Mouse (Mus musculus): ENCODE data around the gene Olfr299. TPM values are rescaled to one million over a fixed set of nuclear protein-coding genes. Genes with fewer than 3 reads are reported as not detected.

Olfr299 gene
- polyA plus RNA-seq (2014; fragmentation: Nextera tagmentation; extraction: Ambion mirVana), result not detected in 2 replicates

DNA sequence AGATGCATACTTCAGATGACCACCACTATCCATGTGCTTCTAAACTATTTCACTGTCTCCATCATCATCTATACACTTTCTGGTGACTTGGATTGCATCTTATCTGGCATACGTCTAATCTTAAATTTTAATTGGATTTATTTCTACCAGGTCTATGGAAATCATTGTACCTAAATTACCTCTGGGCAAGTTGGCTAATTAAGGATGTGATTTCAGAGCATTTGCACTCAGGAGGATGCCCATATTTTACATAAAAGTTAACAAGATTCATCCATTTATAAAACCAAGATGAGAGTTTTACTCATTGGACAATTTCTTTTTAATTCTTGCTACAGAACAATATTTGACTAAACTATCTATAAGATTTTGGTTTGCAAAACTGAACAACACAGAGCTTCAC, at the start of gene Olfr299:
Gene Olfr299 (plus strand): TSS at position 301 of the 400 bp plus-strand sequence.
- no peaks in the 10 kb centered on the region for H3K27me3 ChIP-seq (replicated peaks; ENCODE audit: control insufficient read depth, insufficient read depth, low read length)
- H3K4me3 ChIP-seq (ENCODE audit: low read depth, low read length), result no peak within 1 kb of the TSS
- ATAC-seq (replicated peaks; ENCODE audit: low FRiP score), result no peak
- H3K9ac ChIP-seq (ENCODE audit: low read depth, low read length), result no peak within 1 kb of the TSS
- H3K4me2 ChIP-seq, result no peak within 1 kb of the TSS
- no peak for DNase-seq (ENCODE audit: low spot score)
- WGBS, result 83% methylated on average over 1 of the region's 1 CpGs
- H3K4me1 ChIP-seq (replicated peaks; ENCODE audit: control insufficient read depth, insufficient read depth, low read length), result no peaks in the 10 kb centered on the region
- H3K36me3 ChIP-seq (ENCODE audit: control insufficient read depth, insufficient read depth, low read length), result no peaks in the 10 kb centered on the region
- no peak within 1 kb of the TSS for H3K27ac ChIP-seq (ENCODE audit: low read depth, low read length)
- H3K9me3 ChIP-seq (ENCODE audit: control insufficient read depth, low read length), result no peaks in the 10 kb centered on the region

DNA sequence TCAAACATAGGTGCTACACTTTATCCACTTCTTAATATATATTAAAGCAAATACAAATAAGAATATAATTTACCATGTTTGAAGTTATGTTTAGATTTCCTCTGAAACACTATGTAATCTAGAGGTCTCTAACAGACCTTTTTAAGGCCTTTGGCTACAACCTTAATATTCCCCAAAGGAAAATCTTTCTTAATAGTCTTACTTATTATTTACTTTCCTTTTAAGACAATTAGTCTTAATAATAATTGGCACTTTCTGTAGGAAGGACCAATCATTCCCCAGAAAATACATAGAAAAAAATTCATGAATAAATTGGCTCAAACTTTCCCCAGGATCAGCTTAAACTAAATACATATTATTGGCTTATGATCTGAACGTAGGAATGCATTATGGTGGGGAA, 32.7 kb downstream of the Olfr299 start, which contains the start of gene Olfr298:
Gene Olfr298 (minus strand): TSS at position 101 of the 400 bp plus-strand sequence.
- Histone ChIP-seq H3K4me2 (no peak within 1 kb of the TSS), H3K4me1 (replicated peaks; ENCODE audit: control insufficient read depth, insufficient read depth, low read length) (no peaks in the 10 kb centered on the region), H3K27ac (ENCODE audit: low read depth, low read length) (no peak within 1 kb of the TSS), H3K27me3 (replicated peaks; ENCODE audit: control insufficient read depth, insufficient read depth, low read length) (no peaks in the 10 kb centered on the region), H3K9me3 (ENCODE audit: control insufficient read depth, low read length) (no peaks in the 10 kb centered on the region), H3K4me3 (ENCODE audit: low read depth, low read length) (no peak within 1 kb of the TSS), H3K9ac (ENCODE audit: low read depth, low read length) (no peak within 1 kb of the TSS), H3K36me3 (ENCODE audit: control insufficient read depth, insufficient read depth, low read length) (no peaks in the 10 kb centered on the region)
- DNase-seq (ENCODE audit: low spot score) (no peak), ATAC-seq (replicated peaks; ENCODE audit: low FRiP score) (no peak)
- WGBS, result 85% methylated on average over 1 of the region's 1 CpGs

Other genes with a start within 250 kb of the Olfr299 start
- gene Vmn2r76, start 213.6 kb upstream of the Olfr299 start, polyA plus RNA-seq (2014; fragmentation: Nextera tagmentation; extraction: Ambion mirVana), result not detected in 2 replicates
- not detected in 2 replicates for gene Olfr310, start 182.7 kb upstream of the Olfr299 start, polyA plus RNA-seq (2014; fragmentation: Nextera tagmentation; extraction: Ambion mirVana)
- gene Olfr309, start 146.2 kb upstream of the Olfr299 start, polyA plus RNA-seq (2014; fragmentation: Nextera tagmentation; extraction: Ambion mirVana), result not detected in 2 replicates
- gene Olfr308, start 134.3 kb upstream of the Olfr299 start, polyA plus RNA-seq (2014; fragmentation: Nextera tagmentation; extraction: Ambion mirVana), result not detected in 2 replicates
- not detected in 2 replicates for gene Olfr307, start 122.3 kb upstream of the Olfr299 start, polyA plus RNA-seq (2014; fragmentation: Nextera tagmentation; extraction: Ambion mirVana)
- gene Olfr305, start 93.0 kb upstream of the Olfr299 start, polyA plus RNA-seq (2014; fragmentation: Nextera tagmentation; extraction: Ambion mirVana), result not detected in 2 replicates
- gene Olfr304, start 73.3 kb upstream of the Olfr299 start, polyA plus RNA-seq (2014; fragmentation: Nextera tagmentation; extraction: Ambion mirVana), result not detected in 2 replicates
- gene Olfr303, start 62.1 kb upstream of the Olfr299 start, polyA plus RNA-seq (2014; fragmentation: Nextera tagmentation; extraction: Ambion mirVana), result not detected in 2 replicates
- not detected in 2 replicates for gene Olfr301, start 56.1 kb upstream of the Olfr299 start, polyA plus RNA-seq (2014; fragmentation: Nextera tagmentation; extraction: Ambion mirVana)
- gene Olfr298, start 32.6 kb downstream of the Olfr299 start, polyA plus RNA-seq (2014; fragmentation: Nextera tagmentation; extraction: Ambion mirVana), result not detected in 2 replicates
- gene Olfr297, start 60.0 kb downstream of the Olfr299 start, polyA plus RNA-seq (2014; fragmentation: Nextera tagmentation; extraction: Ambion mirVana), result not detected in 2 replicates
- gene Olfr295, start 123.9 kb downstream of the Olfr299 start, polyA plus RNA-seq (2014; fragmentation: Nextera tagmentation; extraction: Ambion mirVana), result not detected in 2 replicates
- not detected in 2 replicates for gene Olfr294, start 156.7 kb downstream of the Olfr299 start, polyA plus RNA-seq (2014; fragmentation: Nextera tagmentation; extraction: Ambion mirVana)
- gene Olfr293, start 189.1 kb downstream of the Olfr299 start, polyA plus RNA-seq (2014; fragmentation: Nextera tagmentation; extraction: Ambion mirVana), result not detected in 2 replicates
- gene Olfr292, start 228.4 kb downstream of the Olfr299 start, polyA plus RNA-seq (2014; fragmentation: Nextera tagmentation; extraction: Ambion mirVana), result not detected in 2 replicates